Mouse (Mus musculus) E14TG2a.4 (cell line): ENCODE results near the gene Idua.
A peak's percentile ranks its signal among the peaks of the same experiment; 100 is the strongest.

Experiments used
- CTCF ChIP-seq: conservative IDR thresholded peaks from 2 replicates; pipeline ENCODE4 v1.5.1; 2014; ENCODE audit warnings: low read length
- NANOG ChIP-seq: IDR thresholded peaks from 2 replicates; pipeline ENCODE4 v1.6.1; 2014; ENCODE audit warnings: borderline replicate concordance, low read length, mixed read lengths
- POU5F1 ChIP-seq: IDR thresholded peaks from 2 replicates; pipeline ENCODE4 v1.6.1; 2014; ENCODE audit warnings: low read length, borderline replicate concordance

- TF ChIP-seq CTCF (peak; percentile 28), POU5F1 (no peak), NANOG (no peak)
Observed at GRCm38 (mm10) chr5:108670785-108671184, 10.7 kb downstream of the Idua start.
